Mouse (Mus musculus): ENCODE measurements around the gene Secisbp2l. TPM values are rescaled to one million over a fixed set of nuclear protein-coding genes. Genes with fewer than 3 reads are reported as not detected.

Gene Secisbp2l
- polyA plus RNA-seq, 1 experiment: 38.2 TPM

GRCm38 (mm10) chr2:125801038-125801437, 18.4 kb upstream of the Secisbp2l start:
- no peak overlapping the region for H3K4me3 ChIP-seq (ENCODE audit: insufficient read depth, low read length)
- TF ChIP-seq POLR2A (IDR thresholded peaks at IDR 0.05; ENCODE audit: extremely low read depth, insufficient read depth, low read length) (no peak), CTCF (IDR thresholded peaks at IDR 0.05; ENCODE audit: extremely low read depth, insufficient read depth, low read length) (no peak)
- H3K27ac ChIP-seq (ENCODE audit: insufficient read depth, low read length): no peak overlapping the region
- H3K4me1 ChIP-seq (ENCODE audit: control insufficient read depth, insufficient read depth, low read length): peaks cover 2% of the 10 kb centered on the region

- no peak overlapping the region for H3K27ac ChIP-seq (ENCODE audit: insufficient read depth, low read length)
- TF ChIP-seq CTCF (IDR thresholded peaks at IDR 0.05; ENCODE audit: extremely low read depth, insufficient read depth, low read length): no peak
- TF ChIP-seq POLR2A (IDR thresholded peaks at IDR 0.05; ENCODE audit: extremely low read depth, insufficient read depth, low read length): no peak
- peaks cover 2% of the 10 kb centered on the region for H3K4me1 ChIP-seq (ENCODE audit: control insufficient read depth, insufficient read depth, low read length)
- no peak overlapping the region for H3K4me3 ChIP-seq (ENCODE audit: insufficient read depth, low read length)
Measured at GRCm38 (mm10) chr2:125800428-125800827, 17.8 kb upstream of the Secisbp2l start.

GRCm38 (mm10) chr2:125797872-125798271, 15.2 kb upstream of the Secisbp2l start:
- no peak overlapping the region for H3K4me3 ChIP-seq (ENCODE audit: insufficient read depth, low read length)
- no peak for TF ChIP-seq POLR2A (IDR thresholded peaks at IDR 0.05; ENCODE audit: extremely low read depth, insufficient read depth, low read length)
- H3K4me1 ChIP-seq (ENCODE audit: control insufficient read depth, insufficient read depth, low read length): peaks cover 2% of the 10 kb centered on the region
- no peak overlapping the region for H3K27ac ChIP-seq (ENCODE audit: insufficient read depth, low read length)

- TF ChIP-seq CTCF (IDR thresholded peaks at IDR 0.05; ENCODE audit: extremely low read depth, insufficient read depth, low read length) (no peak), POLR2A (IDR thresholded peaks at IDR 0.05; ENCODE audit: extremely low read depth, insufficient read depth, low read length) (no peak)
- no peak overlapping the region for H3K4me3 ChIP-seq (ENCODE audit: insufficient read depth, low read length)
- H3K4me1 ChIP-seq (ENCODE audit: control insufficient read depth, insufficient read depth, low read length): no peaks in the 10 kb centered on the region
- no peak overlapping the region for H3K27ac ChIP-seq (ENCODE audit: insufficient read depth, low read length)
Measured at GRCm38 (mm10) chr2:125795118-125795517, 12.4 kb upstream of the Secisbp2l start.

GRCm38 (mm10) chr2:125794166-125794565, 11.5 kb upstream of the Secisbp2l start:
- Histone ChIP-seq H3K27ac (ENCODE audit: insufficient read depth, low read length) (no peak overlapping the region), H3K4me1 (ENCODE audit: control insufficient read depth, insufficient read depth, low read length) (no peaks in the 10 kb centered on the region), H3K4me3 (ENCODE audit: insufficient read depth, low read length) (no peak overlapping the region)
- TF ChIP-seq POLR2A (IDR thresholded peaks at IDR 0.05; ENCODE audit: extremely low read depth, insufficient read depth, low read length) (no peak), CTCF (IDR thresholded peaks at IDR 0.05; ENCODE audit: extremely low read depth, insufficient read depth, low read length) (no peak)

- Histone ChIP-seq H3K27ac (ENCODE audit: insufficient read depth, low read length) (no peak overlapping the region), H3K4me3 (ENCODE audit: insufficient read depth, low read length) (no peak overlapping the region), H3K4me1 (ENCODE audit: control insufficient read depth, insufficient read depth, low read length) (peaks cover under 1% of the 10 kb centered on the region; the same call in 1 of the 2 replicates)
- no peak for TF ChIP-seq CTCF (IDR thresholded peaks at IDR 0.05; ENCODE audit: extremely low read depth, insufficient read depth, low read length)
- TF ChIP-seq POLR2A (IDR thresholded peaks at IDR 0.05; ENCODE audit: extremely low read depth, insufficient read depth, low read length): no peak
Measured at GRCm38 (mm10) chr2:125792879-125793261, 10.2 kb upstream of the Secisbp2l start.

GRCm38 (mm10) chr2:125792144-125792878, 9.6 kb upstream of the Secisbp2l start:
- Histone ChIP-seq H3K27ac (ENCODE audit: insufficient read depth, low read length) (no peak overlapping the region), H3K4me3 (ENCODE audit: insufficient read depth, low read length) (no peak overlapping the region), H3K4me1 (ENCODE audit: control insufficient read depth, insufficient read depth, low read length) (peaks cover 3% of the 10 kb centered on the region; the same call in 1 of the 2 replicates)
- TF ChIP-seq POLR2A (IDR thresholded peaks at IDR 0.05; ENCODE audit: extremely low read depth, insufficient read depth, low read length) (no peak), CTCF (IDR thresholded peaks at IDR 0.05; ENCODE audit: extremely low read depth, insufficient read depth, low read length) (no peak)

- H3K4me1 ChIP-seq (ENCODE audit: control insufficient read depth, insufficient read depth, low read length): peaks cover 3% of the 10 kb centered on the region; the same call in 1 of the 2 replicates
- no peak overlapping the region for H3K27ac ChIP-seq (ENCODE audit: insufficient read depth, low read length)
- TF ChIP-seq POLR2A (IDR thresholded peaks at IDR 0.05; ENCODE audit: extremely low read depth, insufficient read depth, low read length) (no peak), CTCF (IDR thresholded peaks at IDR 0.05; ENCODE audit: extremely low read depth, insufficient read depth, low read length) (no peak)
- H3K4me3 ChIP-seq (ENCODE audit: insufficient read depth, low read length): no peak overlapping the region
Measured at GRCm38 (mm10) chr2:125791485-125791885, 8.8 kb upstream of the Secisbp2l start.

GRCm38 (mm10) chr2:125790242-125790641, 7.6 kb upstream of the Secisbp2l start:
- Histone ChIP-seq H3K4me3 (ENCODE audit: insufficient read depth, low read length) (no peak overlapping the region), H3K4me1 (ENCODE audit: control insufficient read depth, insufficient read depth, low read length) (peaks cover 3% of the 10 kb centered on the region; the same call in 1 of the 2 replicates), H3K27ac (ENCODE audit: insufficient read depth, low read length) (no peak overlapping the region)
- TF ChIP-seq CTCF (IDR thresholded peaks at IDR 0.05; ENCODE audit: extremely low read depth, insufficient read depth, low read length) (no peak), POLR2A (IDR thresholded peaks at IDR 0.05; ENCODE audit: extremely low read depth, insufficient read depth, low read length) (no peak)

GRCm38 (mm10) chr2:125789265-125789664, 6.6 kb upstream of the Secisbp2l start:
- TF ChIP-seq CTCF (IDR thresholded peaks at IDR 0.05; ENCODE audit: extremely low read depth, insufficient read depth, low read length): no peak
- TF ChIP-seq POLR2A (IDR thresholded peaks at IDR 0.05; ENCODE audit: extremely low read depth, insufficient read depth, low read length): no peak
- no peak overlapping the region for H3K27ac ChIP-seq (ENCODE audit: insufficient read depth, low read length)
- no peak overlapping the region for H3K4me3 ChIP-seq (ENCODE audit: insufficient read depth, low read length)
- peaks cover 3% of the 10 kb centered on the region; the same call in 1 of the 2 replicates for H3K4me1 ChIP-seq (ENCODE audit: control insufficient read depth, insufficient read depth, low read length)
